11 mouse cellular contexts compared by ENCODE assay signal in genomic region chr5:64521969-64522368, GRCm38 (mm10).
DNase-seq lines count a peak whose midpoint lies in the region; ATAC-seq and TF ChIP-seq lines count a peak whose summit lies in the region.
"Had no signal": no experiment of that assay in that cellular context is flagged by ENCODE, and none has a peak within 500 bp of the region (broad histone marks: within the 10 kb centered on the region; RNA-seq: fewer than 3 reads in every experiment).

No protein-coding gene starts in this region.

- no peak for TF ChIP-seq POLR2A in heart, adult 2 months (IDR thresholded peaks at IDR 0.05; ENCODE audit: insufficient read depth, low read depth, low read length)

- no peak overlapping the region for H3K4me2 ChIP-seq in kidney, embryonic 14.5 days (replicated peaks; ENCODE audit: low read depth, low read length)
- H3K4me2 ChIP-seq in kidney, embryonic 15.5 days, result no peak overlapping the region
- H3K4me2 ChIP-seq: heart, embryonic 11.5 days; neural tube, embryonic 13.5 days had no signal

- no peak overlapping the region for H3K9ac ChIP-seq in kidney, embryonic 14.5 days (ENCODE audit: low read depth, low read length)
- H3K9ac ChIP-seq in kidney, embryonic 15.5 days, result no peak overlapping the region
- H3K9ac ChIP-seq in heart, adult 2 months (ENCODE audit: low read depth, low read length), result no peak overlapping the region
- H3K9ac ChIP-seq: neural tube, embryonic 13.5 days had no signal

- peak; percentile 52; the same call in 1 of the 2 replicates for ATAC-seq in kidney, embryonic 14.5 days (ENCODE audit: low FRiP score, low TSS enrichment)
- no peak for ATAC-seq in kidney, embryonic 15.5 days (replicated peaks; ENCODE audit: low FRiP score)
- peak; percentile 62 to 72; a peak in 3 of 4 replicates for ATAC-seq in hematopoietic stem cell, adult 5-6 weeks (replicated peaks in 1 of 2; ENCODE audit: insufficient read depth in 1 of 2, low FRiP score in 2 of 2, low TSS enrichment in 1 of 2, low read depth in 1 of 2, poor library complexity in 2 of 2, severe bottlenecking in 2 of 2)
- no peak for ATAC-seq in cerebellum, adult (ENCODE audit: insufficient number of reproducible peaks, low FRiP score, low TSS enrichment)

- no peaks in the 10 kb centered on the region for H3K4me1 ChIP-seq in kidney, embryonic 14.5 days (ENCODE audit: control insufficient read depth, insufficient read depth, low read length)
- 0 out of 2 replicates have a peak, but pooled peaks cover 14% of the 10 kb centered on the region for H3K4me1 ChIP-seq in kidney, embryonic 15.5 days
- peaks cover 1% of the 10 kb centered on the region; the same call in 1 of the 2 replicates for H3K4me1 ChIP-seq in heart, adult 2 months (ENCODE audit: control insufficient read depth, insufficient read depth, low read length)
- H3K4me1 ChIP-seq: neural tube, embryonic 13.5 days had no signal

- H3K27ac ChIP-seq in kidney, embryonic 14.5 days (ENCODE audit: low read depth, low read length), result no peak overlapping the region
- no peak overlapping the region for H3K27ac ChIP-seq in kidney, embryonic 15.5 days
- H3K27ac ChIP-seq in heart, adult 2 months, result no peak overlapping the region
- H3K27ac ChIP-seq: neural tube, embryonic 13.5 days had no signal

- no peaks in the 10 kb centered on the region for H3K36me3 ChIP-seq in kidney, embryonic 14.5 days (ENCODE audit: control insufficient read depth, insufficient read depth, low read length)
- H3K36me3 ChIP-seq in kidney, embryonic 15.5 days, result no peaks in the 10 kb centered on the region
- H3K36me3 ChIP-seq in heart, adult 2 months (ENCODE audit: control insufficient read depth, insufficient read depth, low read length), result no peaks in the 10 kb centered on the region
- H3K36me3 ChIP-seq: neural tube, embryonic 13.5 days had no signal

- H3K9me3 ChIP-seq in kidney, embryonic 14.5 days (ENCODE audit: control insufficient read depth, low read length), result no peaks in the 10 kb centered on the region
- no peaks in the 10 kb centered on the region for H3K9me3 ChIP-seq in kidney, embryonic 15.5 days (replicated peaks)
- H3K9me3 ChIP-seq: neural tube, embryonic 13.5 days had no signal

- H3K4me3 ChIP-seq in kidney, embryonic 14.5 days (ENCODE audit: low read length), result no peak overlapping the region
- H3K4me3 ChIP-seq in kidney, embryonic 15.5 days (replicated peaks), result no peak overlapping the region
- H3K4me3 ChIP-seq in heart, adult 2 months, result no peak overlapping the region
- H3K4me3 ChIP-seq: megakaryocyte, embryonic 14.5 days; neural tube, embryonic 13.5 days had no signal

- no peaks in the 10 kb centered on the region for H3K27me3 ChIP-seq in kidney, embryonic 14.5 days (ENCODE audit: control insufficient read depth, insufficient read depth, low read length)
- H3K27me3 ChIP-seq in kidney, embryonic 15.5 days, result no peaks in the 10 kb centered on the region
- H3K27me3 ChIP-seq in heart, adult 2 months (ENCODE audit: control insufficient read depth, insufficient read depth, low read length), result no peaks in the 10 kb centered on the region
- H3K27me3 ChIP-seq: neural tube, embryonic 13.5 days had no signal

- no peak for TF ChIP-seq CTCF in heart, adult 2 months (IDR thresholded peaks at IDR 0.05)

- DNase-seq in 3134 (ENCODE audit: extremely low read depth, insufficient read length, low spot score), result peak; percentile 69
- peak; percentile 34 for DNase-seq in 416B (ENCODE audit: low read depth)
- DNase-seq in ovary, adult 18-20 months (ENCODE audit: low spot score), result no peak
- DNase-seq in heart, adult 2 months, result no peak

- TF ChIP-seq EP300 in heart, adult 2 months (IDR thresholded peaks at IDR 0.05; ENCODE audit: insufficient read depth, low read depth, low read length), result no peak

- 17% methylated on average over 5 of the region's 5 CpGs for WGBS in kidney, embryonic 14.5 days
- 13% methylated on average over 5 of the region's 5 CpGs for WGBS in kidney, embryonic 15.5 days
- WGBS in heart, adult 2 months, result 47% methylated on average over 5 of the region's 5 CpGs

- intact Hi-C loops in heart, adult 2 months (cut with DNase I), result no loop called here

- no peaks in the 10 kb centered on the region for H3K79me2 ChIP-seq in heart, adult 2 months (replicated peaks; ENCODE audit: control insufficient read depth, insufficient read depth, low read length)

Comparison
In these comparisons a context has a peak if more than half of its experiments do, and no peak if none do; other contexts are left out.
1. ATAC-seq: peak in kidney, embryonic 14.5 days (single experiment) and hematopoietic stem cell, adult 5-6 weeks (2 of 2); none in kidney, embryonic 15.5 days (single experiment) and cerebellum, adult (single experiment).
2. DNase-seq: peak in 3134 (single experiment) and 416B (single experiment); none in ovary, adult 18-20 months (single experiment) and heart, adult 2 months (0 of 2).